Mouse (Mus musculus) stomach, postnatal 0 days (tissue): ENCODE data around the gene Adprhl1. TPM values are rescaled to one million over a fixed set of nuclear protein-coding genes. Genes with fewer than 3 reads are reported as not detected.

ENCODE experiments used
- ATAC-seq: fragments of 200-750 bp; cut with Nextera tagmentation; 2 replicates; pipeline ENCODE4 v1.8.0; 2017; ENCODE audit not compliant: low FRiP score, low TSS enrichment
- DNase-seq: peaks from one replicate; pipeline ENCODE4 v3.0.0-alpha.2; 2016; ENCODE audit warnings: low spot score
- H3K27ac ChIP-seq: fragments of 300-500 bp; sonication (generic); replicated peaks from 2 replicates; pipeline ENCODE4 v1.5.1; 2014; ENCODE audit warnings: mild to moderate bottlenecking, control low read depth
- H3K27me3 ChIP-seq: fragments of 300-500 bp; sonication (generic); 2 replicates; pipeline ENCODE4 v1.6.1; 2014; ENCODE audit warnings: low read length; ENCODE audit not compliant: control insufficient read depth, insufficient read depth
- H3K36me3 ChIP-seq: fragments of 300-500 bp; sonication (generic); 2 replicates; pipeline ENCODE4 v1.6.1; 2014; ENCODE audit warnings: low read length, mixed read lengths; ENCODE audit not compliant: control insufficient read depth, insufficient read depth
- H3K4me1 ChIP-seq: fragments of 300-500 bp; sonication (generic); replicated peaks from 2 replicates; pipeline ENCODE4 v1.6.1; 2014; ENCODE audit warnings: antibody characterized with exemption; ENCODE audit not compliant: control insufficient read depth, insufficient read depth
- H3K4me2 ChIP-seq: fragments of 300-500 bp; sonication (generic); replicated peaks from 2 replicates; pipeline ENCODE4 v1.6.1; 2014; ENCODE audit warnings: low read depth, mild to moderate bottlenecking, control low read depth, moderate library complexity
- H3K4me3 ChIP-seq: fragments of 300-500 bp; sonication (generic); 2 replicates; pipeline ENCODE4 v1.5.1; 2014; ENCODE audit warnings: low read depth, low read length, control low read depth
- H3K9ac ChIP-seq: fragments of 300-500 bp; sonication (generic); 2 replicates; pipeline ENCODE4 v1.6.1; 2014; ENCODE audit warnings: mild to moderate bottlenecking, low read length, control low read depth, mixed read lengths
- H3K9me3 ChIP-seq: fragments of 300-500 bp; sonication (generic); 2 replicates; pipeline ENCODE4 v1.6.1; 2016; ENCODE audit warnings: low read length; ENCODE audit not compliant: control insufficient read depth
- CTCF ChIP-seq: IDR thresholded peaks from 2 replicates; pipeline ENCODE4 v1.5.1; 2016; ENCODE audit warnings: antibody characterized with exemption, low read depth, mild to moderate bottlenecking, moderate library complexity
- EP300 ChIP-seq: optimal IDR thresholded peaks from 2 replicates; pipeline ENCODE3; 2016; ENCODE audit warnings: antibody characterized with exemption
- WGBS: fragments of 180-500 bp; shearing (Covaris S2); extraction: QIAGEN DNeasy Blood & Tissue Kit; methylation state at CpG from one replicate; pipeline ENCODE4 v1.1.7; 2014; 5-methylcytosine and 5-hydroxymethylcytosine counted together
- polyA plus RNA-seq: library from polyadenylated mRNA; unstranded; fragments of >200 nt; fragmentation: Nextera tagmentation; extraction: Ambion mirVana; gene quantifications from 2 replicates; pipeline ENCODE4 v1.2.1, GENCODE M21; 2015

The Adprhl1 gene
- polyA plus RNA-seq, 1 experiment from 2014 or later: 0.42 TPM

GRCm38 (mm10) chr8:13240055-13240454 is 13.9 kb downstream of the Adprhl1 start:
- Histone ChIP-seq H3K4me2 (no peak overlapping the region), H3K4me3 (no peak overlapping the region), H3K9ac (no peak overlapping the region), H3K27ac (no peak overlapping the region), H3K4me1 (no peaks in the 10 kb centered on the region), H3K27me3 (no peaks in the 10 kb centered on the region), H3K9me3 (no peaks in the 10 kb centered on the region), H3K36me3 (no peaks in the 10 kb centered on the region)
- 85% methylated on average over 9 of the region's 9 CpGs for WGBS
- ATAC-seq: no peak
- DNase-seq: no peak
- TF ChIP-seq EP300 (no peak), CTCF (no peak)

GRCm38 (mm10) chr8:13234803-13235202 is 19.2 kb downstream of the Adprhl1 start:
- H3K27me3 ChIP-seq: no peaks in the 10 kb centered on the region
- H3K4me1 ChIP-seq: no peaks in the 10 kb centered on the region
- no peaks in the 10 kb centered on the region for H3K36me3 ChIP-seq
- H3K9ac ChIP-seq: no peak overlapping the region
- H3K4me3 ChIP-seq: no peak overlapping the region
- no peak overlapping the region for H3K4me2 ChIP-seq
- TF ChIP-seq EP300 (no peak), CTCF (no peak)
- H3K27ac ChIP-seq: no peak overlapping the region
- 87% methylated on average over 13 of the region's 13 CpGs for WGBS
- no peak for ATAC-seq
- no peak for DNase-seq
- no peaks in the 10 kb centered on the region for H3K9me3 ChIP-seq

GRCm38 (mm10) chr8:13230471-13230870 is 23.5 kb downstream of the Adprhl1 start:
- no peak overlapping the region for H3K4me3 ChIP-seq
- no peak overlapping the region for H3K27ac ChIP-seq
- DNase-seq (no peak), ATAC-seq (no peak)
- WGBS: 86% methylated on average over 4 of the region's 4 CpGs
- no peaks in the 10 kb centered on the region for H3K9me3 ChIP-seq
- H3K4me2 ChIP-seq: no peak overlapping the region
- H3K9ac ChIP-seq: no peak overlapping the region
- H3K27me3 ChIP-seq: no peaks in the 10 kb centered on the region
- H3K36me3 ChIP-seq: no peaks in the 10 kb centered on the region
- no peaks in the 10 kb centered on the region for H3K4me1 ChIP-seq
- no peak for TF ChIP-seq EP300
- TF ChIP-seq CTCF: no peak

- Histone ChIP-seq H3K4me1 (no peaks in the 10 kb centered on the region), H3K4me2 (no peak overlapping the region), H3K36me3 (no peaks in the 10 kb centered on the region), H3K9ac (no peak overlapping the region), H3K27ac (no peak overlapping the region), H3K9me3 (no peaks in the 10 kb centered on the region), H3K4me3 (no peak overlapping the region), H3K27me3 (no peaks in the 10 kb centered on the region)
- WGBS: 86% methylated on average over 12 of the region's 12 CpGs
- DNase-seq (no peak), ATAC-seq (no peak)
- no peak for TF ChIP-seq CTCF
These were observed 24.2 kb downstream of the Adprhl1 start for GRCm38 (mm10) chr8:13229802-13230201.

GRCm38 (mm10) chr8:13228923-13229610 is 24.9 kb downstream of the Adprhl1 start:
- H3K4me3 ChIP-seq: no peak overlapping the region
- WGBS: 50% methylated on average over 9 of the region's 9 CpGs
- no peak for TF ChIP-seq CTCF
- no peak for TF ChIP-seq EP300

GRCm38 (mm10) chr8:13227184-13227583 is 26.8 kb downstream of the Adprhl1 start:
- 60% methylated on average over 3 of the region's 3 CpGs for WGBS
- H3K9me3 ChIP-seq: no peaks in the 10 kb centered on the region
- ATAC-seq: no peak

More at GRCm38 (mm10) chr8:13228923-13229610, 24.9 kb downstream of the Adprhl1 start:
- DNase-seq (no peak), ATAC-seq (no peak)
- H3K4me1 ChIP-seq: no peaks in the 10 kb centered on the region
- H3K9ac ChIP-seq: no peak overlapping the region
- no peaks in the 10 kb centered on the region for H3K27me3 ChIP-seq
- H3K27ac ChIP-seq: no peak overlapping the region
- H3K36me3 ChIP-seq: no peaks in the 10 kb centered on the region
- H3K4me2 ChIP-seq: no peak overlapping the region
- no peaks in the 10 kb centered on the region for H3K9me3 ChIP-seq

More at GRCm38 (mm10) chr8:13227184-13227583, 26.8 kb downstream of the Adprhl1 start:
- Histone ChIP-seq H3K9ac (no peak overlapping the region), H3K4me3 (no peak overlapping the region), H3K27ac (no peak overlapping the region), H3K4me2 (no peak overlapping the region), H3K36me3 (no peaks in the 10 kb centered on the region), H3K4me1 (no peaks in the 10 kb centered on the region), H3K27me3 (no peaks in the 10 kb centered on the region)
- TF ChIP-seq EP300 (no peak), CTCF (no peak)
- DNase-seq: no peak
